Mouse (Mus musculus) layer of hippocampus, postnatal 25 days (tissue): ENCODE data around the gene Pilra. TPM values are rescaled to one million over a fixed set of nuclear protein-coding genes. Genes with fewer than 3 reads are reported as not detected.
A peak's percentile ranks its signal among the peaks of the same experiment; 100 is the strongest.

Experiments used
- DNase-seq, 2 experiments: peaks; one replicate each; pipeline ENCODE4 v3.0.0; 2022; ENCODE audit warnings: mixed read lengths in 2 of 2, low spot score in 1 of 2; ENCODE audit errors: extremely low spot score in 1 of 2
- total RNA-seq, 2 experiments: library from RNA; stranded (reverse); gene quantifications; 2 replicates each; pipeline ENCODE4 v1.2.3; 2021

Pilra gene
- total RNA-seq, 2 experiments from 2014 or later: 0.82 to 0.91 TPM

DNA sequence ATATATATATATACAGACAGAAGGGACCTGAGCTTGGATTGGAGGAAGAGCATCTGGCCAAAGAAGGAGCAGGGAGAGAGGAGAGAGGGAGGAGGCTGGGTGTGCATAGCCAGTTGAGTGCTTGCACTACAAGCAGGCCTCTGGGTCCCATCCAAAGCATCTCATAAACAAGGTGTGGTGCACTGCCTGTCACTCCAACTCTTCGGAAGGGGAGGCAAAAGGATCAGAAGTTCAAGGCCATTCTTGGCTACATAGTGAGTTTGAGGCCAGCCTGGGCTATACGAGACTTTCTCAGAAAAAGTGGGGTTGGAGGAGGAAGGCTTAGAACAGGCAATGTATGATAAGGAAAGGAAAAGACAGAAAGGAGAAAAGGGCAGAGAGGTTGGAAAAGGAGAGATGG lies 10.1 kb downstream of the Pilra start:
- DNase-seq: no peak

DNA sequence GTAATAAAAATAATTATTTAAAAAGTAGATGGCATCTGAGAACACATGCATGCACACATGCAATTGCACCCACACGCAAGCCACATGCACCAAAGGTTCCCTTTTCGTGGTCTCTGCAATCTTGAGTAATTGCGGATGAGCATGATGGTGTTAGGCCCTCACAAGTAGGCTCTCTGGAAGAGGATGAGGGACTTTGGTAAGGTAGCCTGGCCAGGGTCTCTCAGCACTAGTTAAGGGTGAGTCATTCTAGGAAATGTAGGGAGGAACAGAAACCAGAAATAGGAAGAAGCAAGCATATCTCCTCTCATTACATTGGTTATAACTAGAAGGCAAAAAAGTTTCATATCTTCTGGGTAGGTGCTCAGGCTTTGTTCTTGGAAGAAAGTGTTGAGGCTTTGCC lies 11.1 kb downstream of the Pilra start:
- no peak for DNase-seq

DNA sequence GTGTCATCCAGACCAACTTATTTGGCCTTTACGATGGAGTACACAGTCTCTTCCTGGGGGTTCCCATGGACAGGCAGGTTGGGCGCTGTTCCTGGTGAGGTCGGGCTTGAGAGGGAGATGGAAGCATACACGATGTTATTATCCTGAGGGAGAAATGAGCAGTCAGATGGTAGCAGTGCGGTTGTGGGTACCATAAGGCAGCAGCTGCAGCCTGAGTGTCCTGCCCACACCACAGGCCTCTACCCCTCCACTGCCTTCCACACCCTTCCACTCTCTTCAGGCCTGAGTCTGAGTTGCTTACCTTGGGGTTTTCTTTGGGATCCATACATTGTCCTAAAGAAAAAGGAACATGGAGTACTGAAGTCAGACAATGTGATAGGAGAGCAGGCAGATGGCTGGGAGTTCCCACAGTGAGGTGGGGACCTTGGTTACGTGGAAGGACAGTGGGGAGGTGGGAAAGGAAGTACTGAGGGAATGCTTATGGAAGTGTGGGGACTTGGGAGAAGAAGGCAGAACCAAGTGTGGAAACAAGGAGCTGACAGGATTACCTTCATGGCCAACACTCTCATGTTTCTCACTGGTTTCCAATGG lies 12.5 kb downstream of the Pilra start:
- DNase-seq: no peak

DNA sequence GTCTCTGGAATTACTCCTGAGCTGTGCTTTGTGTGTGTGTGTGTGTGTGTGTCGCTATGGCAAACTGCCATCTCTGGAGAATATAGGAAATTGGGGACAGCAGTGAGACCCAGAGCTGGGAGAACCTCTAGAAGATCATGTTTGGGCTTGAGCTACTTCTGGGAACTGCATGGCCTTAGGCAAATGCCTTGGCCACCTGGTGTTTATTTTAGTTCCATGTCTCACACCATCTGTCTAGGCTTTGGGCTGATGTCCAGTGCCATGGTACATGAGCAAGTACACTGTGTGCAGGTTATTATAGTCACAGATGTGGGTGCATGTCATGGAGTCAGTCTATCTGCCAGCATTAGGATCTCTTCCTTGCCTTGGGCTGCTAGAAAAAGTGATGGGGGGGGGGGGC lies 13.5 kb downstream of the Pilra start:
- no peak for DNase-seq

DNA sequence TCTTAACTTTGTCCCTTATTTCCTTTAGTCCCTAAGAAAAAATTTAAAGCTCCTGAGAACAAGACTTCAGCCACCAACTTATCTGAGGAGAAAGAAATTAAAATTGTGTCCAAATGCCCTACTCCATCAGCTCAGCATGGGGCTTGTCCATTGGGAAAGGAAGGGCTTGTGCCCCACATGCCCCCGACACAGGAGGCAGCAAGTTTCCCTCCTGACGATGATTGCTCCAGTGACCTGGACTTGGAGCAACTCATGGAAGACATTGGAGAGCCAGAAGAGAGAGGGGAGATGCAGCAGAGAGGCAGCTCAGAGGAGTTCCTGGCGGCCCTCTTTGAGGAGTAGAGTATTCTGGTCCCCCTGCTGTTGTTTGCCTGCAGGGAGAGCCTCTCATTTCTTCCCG lies 14.0 kb downstream of the Pilra start:
- DNase-seq: no peak

DNA sequence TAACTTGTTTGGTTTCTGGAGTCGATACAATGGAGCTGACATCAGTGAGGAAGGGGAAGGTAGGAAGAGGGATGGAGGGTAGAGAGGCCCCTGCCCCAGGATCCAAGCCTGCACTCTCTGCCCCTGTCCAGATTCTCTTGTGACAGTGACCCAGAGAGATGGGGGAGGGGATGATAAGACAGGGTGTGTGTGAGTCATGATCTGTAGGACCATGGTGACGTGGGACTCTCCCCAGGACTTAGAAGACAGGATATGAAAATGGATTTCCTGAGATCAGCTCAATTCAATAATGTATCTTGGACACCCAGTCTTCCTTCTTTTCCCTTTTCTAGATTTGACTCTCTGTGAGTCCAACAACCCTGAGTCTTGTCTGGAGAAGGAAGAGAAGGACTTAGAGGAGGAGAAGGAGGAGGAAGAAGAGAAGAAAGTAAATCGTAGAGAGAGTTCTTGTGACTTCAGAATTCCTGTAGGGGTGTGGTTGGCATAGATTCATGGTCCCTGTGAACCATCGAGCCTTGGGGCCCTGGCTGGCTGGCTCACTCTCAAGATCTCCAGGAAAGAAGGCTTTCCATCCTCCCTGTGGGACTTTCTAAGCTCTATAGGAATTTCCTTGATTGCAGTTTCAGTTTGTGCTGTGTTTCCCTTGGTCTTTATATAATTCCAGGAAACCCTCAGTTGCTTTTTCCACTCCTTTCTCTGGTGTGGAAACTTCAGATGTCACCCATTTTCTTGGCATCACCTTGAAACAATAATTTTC lies 18.4 kb downstream of the Pilra start:
- no peak for DNase-seq

DNA sequence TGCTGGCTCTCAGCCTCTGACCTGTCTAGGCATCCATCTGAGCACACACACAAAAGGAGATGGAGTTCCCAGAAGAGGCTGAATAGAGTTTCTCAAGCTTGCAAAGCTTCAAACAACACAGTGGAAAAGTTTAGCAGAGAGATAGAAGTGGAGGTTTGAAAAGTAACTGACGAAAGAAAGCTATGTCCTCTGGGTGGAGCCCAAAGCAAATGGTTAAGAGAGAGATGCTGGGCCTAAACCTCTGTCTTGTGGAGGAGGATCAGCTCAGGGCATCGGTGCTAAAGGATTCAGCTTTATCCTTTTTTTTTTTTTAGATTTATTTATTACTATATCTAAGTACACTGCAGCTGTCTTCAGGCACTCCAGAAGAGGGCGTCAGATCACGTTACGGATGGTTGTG lies 27.8 kb downstream of the Pilra start:
- DNase-seq: no peak

DNA sequence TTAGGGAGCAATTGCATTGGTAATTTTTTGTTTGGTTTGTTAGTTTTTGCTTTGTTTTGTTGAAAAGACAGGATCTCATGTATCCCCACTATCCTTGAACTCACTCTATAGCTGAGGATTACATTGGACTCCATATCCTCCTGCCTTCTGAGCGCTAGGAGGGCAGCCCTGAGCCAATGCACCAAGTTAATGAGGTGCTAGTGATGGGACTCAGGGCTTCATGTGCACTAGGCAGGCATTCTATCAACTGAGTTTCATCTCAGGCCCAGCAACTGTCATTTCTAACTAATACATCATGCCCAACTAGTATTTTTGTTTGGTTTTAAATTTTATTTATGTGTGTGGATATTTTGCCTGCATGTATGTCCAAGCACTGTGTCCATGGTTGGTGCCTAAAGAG lies 29.9 kb downstream of the Pilra start:
- no peak for DNase-seq

DNA sequence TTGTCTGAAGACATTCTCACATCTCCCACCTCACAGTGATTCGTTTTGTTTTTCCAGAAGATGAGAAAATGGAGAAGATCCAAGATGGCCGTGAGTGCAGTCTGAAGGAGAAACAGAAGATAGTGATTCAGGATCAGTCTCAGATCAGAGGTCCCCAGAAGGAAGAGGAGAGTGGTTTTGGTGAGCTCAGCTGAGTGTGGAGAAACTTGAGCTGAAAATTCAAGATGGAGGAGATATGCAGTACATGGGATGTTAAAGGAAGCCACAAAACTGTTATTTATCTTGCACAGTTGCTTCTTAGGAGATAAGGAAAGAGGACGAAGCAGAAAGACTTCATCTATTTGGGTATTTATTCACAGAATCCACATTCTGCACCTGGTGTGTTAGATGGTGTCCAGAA lies 35.2 kb downstream of the Pilra start:
- no peak for DNase-seq

DNA sequence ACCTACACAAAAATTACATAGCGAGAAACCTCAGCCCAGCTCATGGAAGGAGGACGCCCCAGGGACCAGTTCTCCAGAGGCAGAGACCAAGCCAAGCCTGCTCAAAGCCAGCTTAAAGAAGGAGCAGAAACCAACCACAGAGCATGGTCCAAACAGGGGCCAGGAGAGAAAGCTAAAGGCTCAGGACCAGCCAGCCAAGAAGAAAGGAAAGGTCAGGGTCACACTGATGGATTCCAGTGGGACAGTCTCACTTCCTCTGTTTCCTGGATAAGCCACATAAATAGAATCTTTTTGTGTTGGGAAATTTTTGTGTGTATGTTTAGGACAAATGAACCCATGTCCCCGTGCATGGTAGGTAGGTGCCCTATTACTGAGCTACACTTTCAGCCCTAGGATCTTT lies 39.5 kb downstream of the Pilra start:
- no peak for DNase-seq

DNA sequence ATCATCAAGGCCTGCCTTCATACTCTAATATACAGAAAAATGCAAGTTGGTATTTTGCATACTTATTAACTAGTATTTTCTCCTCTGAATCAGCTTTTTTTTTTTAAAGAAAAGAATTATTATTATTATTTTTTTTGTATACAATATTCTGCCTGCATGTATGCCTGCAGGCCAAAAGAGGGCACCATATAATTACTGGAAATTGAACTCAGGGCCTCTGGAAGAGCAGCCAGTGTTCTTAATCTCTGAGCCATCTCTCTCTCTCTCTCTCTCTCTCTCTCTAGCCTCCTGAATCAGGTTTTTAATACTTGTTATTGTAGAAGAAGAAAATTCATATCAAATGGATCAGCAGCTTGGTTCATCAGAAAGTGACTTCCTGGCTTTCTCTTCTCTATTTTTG lies 44.5 kb downstream of the Pilra start:
- DNase-seq: no peak

DNA sequence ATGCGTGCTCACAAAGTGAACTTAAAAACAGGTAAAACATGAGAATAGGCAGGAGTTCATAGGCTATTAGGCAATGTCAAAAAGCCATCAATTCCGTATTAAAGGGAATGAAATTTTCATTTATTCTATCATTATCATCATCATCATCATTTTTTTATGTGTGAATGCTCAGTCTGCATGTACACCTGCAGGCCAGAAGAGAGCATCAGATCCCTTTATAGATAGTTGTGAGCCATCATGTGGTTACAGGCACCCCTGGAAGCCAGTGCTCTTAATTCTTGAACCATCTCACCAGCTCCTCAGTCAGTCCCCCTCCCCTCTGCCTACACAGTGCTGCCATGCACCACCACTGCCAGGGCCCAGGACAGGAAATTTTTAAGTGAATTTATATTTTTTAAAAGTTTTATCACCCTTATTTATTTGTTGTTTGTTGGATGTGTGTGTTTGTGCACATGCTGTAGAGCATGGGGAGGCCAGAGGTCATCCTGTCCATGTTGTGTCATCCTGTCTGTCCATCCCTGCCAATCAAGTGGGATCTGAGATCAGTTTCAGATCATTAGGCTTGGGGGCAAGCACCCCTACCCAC lies 47.0 kb downstream of the Pilra start:
- no peak for DNase-seq

DNA sequence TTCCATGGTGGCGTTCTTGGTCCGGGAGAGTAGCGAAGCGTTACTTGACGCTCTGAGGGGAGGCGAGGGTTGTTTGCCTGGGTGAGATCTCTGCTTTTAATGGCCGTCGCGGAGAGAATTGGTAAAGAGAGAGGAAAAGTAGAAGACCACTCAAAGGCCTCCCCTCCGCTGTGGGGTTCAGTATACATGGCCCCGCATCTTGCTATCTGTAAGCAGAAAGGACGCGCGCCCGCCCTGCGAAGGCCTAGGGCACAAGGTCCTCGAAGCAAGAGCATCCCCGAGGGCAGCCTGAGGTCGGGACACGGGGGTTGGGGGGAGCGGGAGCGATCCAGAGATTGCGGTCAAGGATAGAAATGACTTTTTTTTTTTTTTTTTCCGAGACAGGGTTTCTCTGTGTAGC lies 47.9 kb downstream of the Pilra start:
- DNase-seq: no peak

DNA sequence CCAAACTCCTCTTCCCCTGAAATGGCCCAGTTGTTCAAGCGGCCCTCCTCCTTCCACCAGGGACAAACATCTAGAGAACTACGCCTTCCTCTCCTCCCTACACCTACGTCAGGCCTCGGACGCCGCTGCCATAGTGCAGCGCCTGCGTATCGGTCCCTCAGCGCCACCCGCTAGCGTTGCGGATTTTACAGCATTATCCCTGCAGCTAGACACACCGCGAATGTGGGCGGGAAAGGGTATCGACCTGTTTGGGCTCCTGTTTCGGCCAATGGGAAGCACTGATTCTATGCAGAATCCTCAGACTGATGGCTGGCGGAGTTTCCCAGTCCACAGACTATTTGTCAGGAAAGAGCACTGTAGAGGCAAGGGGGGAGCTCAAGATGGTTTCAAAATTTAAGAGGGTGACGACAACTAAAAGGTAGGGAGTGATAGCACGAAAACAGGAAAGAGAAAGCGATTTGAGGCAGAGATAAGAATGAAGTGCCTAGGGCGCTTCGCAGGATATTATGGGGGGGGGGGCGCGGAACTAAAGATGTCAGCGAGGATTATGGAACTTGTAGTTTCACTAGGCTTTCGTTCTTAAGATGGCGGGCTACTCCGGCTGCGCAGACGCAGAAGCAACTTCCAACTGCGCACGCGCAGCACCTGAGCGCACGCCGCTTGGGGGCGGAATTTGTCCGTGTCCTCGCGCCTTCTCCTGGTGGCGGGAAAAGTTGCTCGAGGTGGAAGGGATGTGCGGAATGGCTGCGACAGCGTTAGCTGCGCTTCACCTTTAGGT lies 48.7 kb downstream of the Pilra start, which contains the start of the genes Mepce and Zcwpw1:
TSS of gene Mepce (minus strand) at position 505 of the 778 bp plus-strand sequence.
TSS of gene Zcwpw1 (plus strand) at position 648 of the 778 bp plus-strand sequence.
- DNase-seq: peak; percentile 91 to 96

DNA sequence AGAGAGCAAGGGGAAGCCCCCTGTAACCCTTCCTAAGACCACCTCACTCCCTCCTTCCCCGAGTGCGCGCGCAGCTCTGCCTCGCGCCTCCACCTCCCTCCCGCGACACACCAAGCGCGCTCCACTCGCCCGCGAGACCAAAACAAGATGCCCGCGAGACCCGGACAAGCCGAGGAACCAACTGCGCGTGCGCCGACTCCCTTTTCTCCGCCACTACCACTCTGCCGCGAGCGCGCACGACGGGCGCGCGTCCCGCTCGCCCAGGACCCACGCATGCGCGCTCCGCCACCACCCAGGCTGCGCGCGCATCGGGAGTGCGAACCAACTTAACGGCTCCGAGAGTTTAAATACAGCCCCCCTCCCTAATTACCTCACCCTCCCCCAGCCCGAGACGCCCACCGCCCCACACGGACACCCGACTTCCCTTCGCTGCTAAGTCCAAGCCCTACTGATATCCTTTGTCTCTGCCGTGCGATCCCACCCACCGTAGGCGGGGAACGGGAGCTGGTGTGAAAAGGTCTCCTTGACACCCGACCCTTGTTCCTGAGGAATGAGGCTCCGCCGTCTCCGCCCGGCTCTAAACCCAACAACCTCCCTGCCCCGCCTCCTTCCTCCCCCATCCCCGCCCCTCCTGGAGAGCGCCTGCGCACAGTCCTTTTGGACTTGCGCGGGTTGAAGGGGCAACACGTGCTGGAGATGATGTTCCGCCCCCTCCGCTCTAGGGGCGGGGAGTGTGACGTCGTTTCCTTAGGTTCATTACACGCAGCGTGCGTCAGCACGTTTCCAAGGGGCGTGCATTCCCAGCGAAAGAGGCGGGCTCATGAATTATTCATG lies 49.8 kb downstream of the Pilra start:
- DNase-seq: peak; percentile 99

DNA sequence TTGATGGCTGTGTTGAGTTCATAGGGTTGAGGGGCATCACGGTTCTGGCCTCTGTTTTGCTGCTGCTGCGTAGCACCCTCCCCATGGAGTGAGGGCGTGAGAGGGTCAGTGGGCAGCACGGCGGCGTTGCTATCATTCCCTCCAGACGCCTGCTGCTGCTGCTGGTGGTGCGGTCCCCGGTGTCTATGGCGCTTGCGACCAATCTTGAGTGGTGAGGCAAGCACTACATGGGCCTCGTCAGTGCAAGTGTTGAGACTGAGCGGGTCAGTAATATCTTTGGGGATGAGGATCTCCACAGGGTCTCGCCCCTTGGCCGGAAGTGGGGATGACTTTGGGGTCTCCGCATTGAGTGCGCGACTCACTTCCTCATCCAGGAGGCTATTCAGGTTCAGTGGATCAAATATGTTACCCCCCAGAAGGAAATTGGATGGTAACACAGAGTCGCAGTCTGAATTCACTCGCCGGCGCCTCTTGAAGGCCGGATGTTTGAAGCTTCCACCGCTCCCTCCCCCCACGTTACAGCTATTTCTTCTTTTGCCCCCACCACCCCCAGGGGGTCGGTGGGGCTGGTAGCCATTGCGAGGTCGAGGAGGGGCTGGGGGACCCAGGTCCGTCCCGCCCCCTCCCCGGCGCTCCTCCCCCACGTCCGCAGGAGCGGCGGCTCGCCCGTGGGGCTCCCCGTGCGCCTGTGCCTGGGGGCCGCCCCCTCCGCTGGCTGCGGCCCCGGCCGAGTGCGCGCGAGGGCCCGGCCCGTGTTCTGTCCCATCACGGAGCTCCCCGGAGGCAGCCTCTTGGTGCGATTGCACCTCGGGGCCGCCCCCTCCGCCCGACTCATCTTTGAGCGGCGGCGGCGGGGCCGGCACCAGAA lies 50.7 kb downstream of the Pilra start:
- peak; percentile 21 to 35 for DNase-seq

DNA sequence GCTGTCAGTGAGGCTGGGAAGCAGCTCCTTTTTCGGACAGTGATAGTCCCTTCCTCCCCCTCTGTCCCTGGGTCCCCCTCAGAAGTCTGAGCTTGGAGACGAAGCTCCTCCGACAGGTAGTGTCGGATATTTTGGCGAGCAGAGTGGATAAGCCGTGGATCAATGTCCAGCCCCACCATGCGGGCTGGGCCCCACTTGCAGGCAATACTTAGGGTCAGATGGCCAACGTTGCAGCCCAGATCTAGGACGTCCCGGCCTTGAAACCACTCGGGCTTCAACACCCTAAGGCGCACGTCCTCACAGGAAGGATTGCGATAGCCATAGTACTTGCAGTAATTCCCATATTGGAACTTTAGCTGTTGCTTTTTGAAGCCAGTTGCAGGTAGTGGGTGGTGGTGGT lies 51.5 kb downstream of the Pilra start:
- DNase-seq: no peak

DNA sequence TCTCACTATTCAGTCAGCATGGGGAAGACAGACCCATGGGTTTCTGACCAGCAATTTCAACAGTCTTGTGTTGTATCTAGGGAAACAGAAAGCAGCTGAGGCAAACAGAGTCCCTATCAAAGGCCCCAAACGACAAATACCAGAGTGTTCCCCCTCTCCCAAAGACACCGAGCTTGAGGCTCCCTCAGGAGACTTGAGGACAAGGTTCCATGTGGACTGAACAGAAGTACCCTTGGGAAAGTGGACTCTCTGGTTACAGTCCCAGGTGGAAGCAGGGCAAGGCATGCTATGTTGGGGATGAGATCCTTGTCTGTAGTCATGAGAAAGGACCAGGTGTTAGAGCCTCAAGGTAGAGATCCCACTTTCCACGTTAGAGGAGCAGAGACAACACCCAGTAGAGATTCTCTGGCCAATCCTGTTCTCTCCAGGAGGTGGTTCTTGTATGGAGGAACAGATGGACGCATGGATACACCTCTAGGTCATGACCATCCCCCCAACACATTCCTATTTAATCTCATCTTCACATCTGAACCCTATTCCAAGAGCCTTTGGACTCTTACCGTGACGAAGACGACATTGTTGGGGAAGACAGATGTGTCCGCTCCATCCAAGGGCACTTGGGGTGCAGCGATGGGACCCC lies 52.1 kb downstream of the Pilra start:
- DNase-seq: no peak
